Mouse (Mus musculus) ES-E14 (cell line): ENCODE data around the gene Clip2.

Experiments
- HCFC1 ChIP-seq: IDR thresholded peaks from 2 replicates; pipeline ENCODE4 v1.6.1; 2012; ENCODE audit warnings: low read length, inconsistent platforms, borderline replicate concordance; ENCODE audit not compliant: insufficient read depth
- MAFK ChIP-seq: IDR thresholded peaks from 2 replicates; pipeline ENCODE4 v1.6.1; 2014; ENCODE audit warnings: mild to moderate bottlenecking, low read depth, low read length, inconsistent platforms; ENCODE audit not compliant: insufficient read depth
- ZC3H11A ChIP-seq: IDR thresholded peaks from 2 replicates; pipeline ENCODE4 v1.6.1; 2012; ENCODE audit warnings: low read depth, mild to moderate bottlenecking, inconsistent platforms, low read length, borderline replicate concordance
- ZNF384 ChIP-seq: IDR thresholded peaks from 2 replicates; pipeline ENCODE4 v1.6.1; 2012; ENCODE audit warnings: low read depth, low read length, inconsistent platforms

- no peak for TF ChIP-seq MAFK
- no peak for TF ChIP-seq ZNF384
- TF ChIP-seq HCFC1, result no peak
- no peak for TF ChIP-seq ZC3H11A
These were observed 69.9 kb downstream of the Clip2 start for GRCm38 (mm10) chr5:134482331-134482730.
